Mouse (Mus musculus) adrenal gland, adult 2 months (tissue): ENCODE measurements around the gene D10Wsu102e. TPM values are rescaled to one million over a fixed set of nuclear protein-coding genes. Genes with fewer than 3 reads are reported as not detected.

Experiments used
- polyA plus RNA-seq: library from polyadenylated mRNA; depleted of rRNA; stranded (reverse); fragments of >200 nt; gene quantifications from 2 replicates; pipeline ENCODE4 v1.2.3, GENCODE M21; 2012; rRNA removed
- total RNA-seq, 2 experiments: library from RNA; stranded (reverse); gene quantifications; 2 replicates each; pipeline ENCODE4 v1.2.3; 2021

The D10Wsu102e gene
- total and polyA plus RNA-seq, 3 experiments = 0.15 to 0.81 (median 0.69) TPM

Other genes with a start within 250 kb of the D10Wsu102e start
- 10 to 100 TPM in 1 of 2 experiments, 1 to 10 TPM in 1; 5.6 to 14.7 TPM for gene Slc41a2, start 22.3 kb upstream of the D10Wsu102e start, total RNA-seq
- 0.95 and 1.3 TPM in 2 replicates for gene Slc41a2, start 22.3 kb upstream of the D10Wsu102e start, polyA plus RNA-seq
- 1 to 10 TPM in 1 of 2 experiments, under 1 TPM in 1; 0.48 to 1.5 TPM for gene Aldh1l2, start 173.9 kb downstream of the D10Wsu102e start, total RNA-seq
- 0.13 and 0.17 TPM in 2 replicates for gene Aldh1l2, start 173.9 kb downstream of the D10Wsu102e start, polyA plus RNA-seq
- gene Washc4, start 183.5 kb downstream of the D10Wsu102e start, total RNA-seq = 10 to 100 TPM; 24.5 to 29.8 TPM
- gene Washc4, start 183.5 kb downstream of the D10Wsu102e start, polyA plus RNA-seq = 0.56 and 0.59 TPM in 2 replicates